Mouse (Mus musculus): Measurements from ENCODE around the gene Afg1l.

DNA sequence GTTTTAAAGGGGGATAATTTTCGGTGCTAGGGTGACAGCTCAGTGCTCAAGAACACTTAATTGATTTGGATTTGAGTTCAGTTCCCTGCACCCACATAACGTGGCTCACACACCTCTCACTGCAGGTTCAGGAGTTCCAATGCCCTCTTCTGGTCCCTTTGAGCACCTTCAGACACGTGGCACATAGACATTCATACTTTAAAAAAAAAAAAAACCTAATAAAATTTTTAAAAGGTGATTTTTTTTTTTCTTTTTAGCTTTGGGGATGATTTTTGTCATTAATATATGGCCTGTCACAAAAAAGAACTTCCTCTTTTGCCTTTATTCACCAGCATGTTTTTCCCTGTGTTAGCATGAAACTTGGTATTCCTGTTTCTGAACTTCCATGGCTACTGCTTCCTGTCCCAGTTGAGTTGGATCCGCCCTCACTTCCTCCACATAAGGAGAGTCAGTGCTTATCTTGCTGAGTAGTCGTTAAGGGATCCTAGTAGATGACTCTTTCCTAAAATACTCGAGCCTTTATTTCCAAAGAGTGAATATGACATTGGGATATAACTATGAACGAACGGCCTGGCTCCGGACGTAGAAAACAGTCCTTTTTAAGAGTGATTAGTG is 25.8 kb upstream of the Afg1l start:
- TF ChIP-seq POLR2A (IDR thresholded peaks at IDR 0.05; ENCODE audit: low read depth, low read length) (no peak), CTCF (conservative IDR thresholded peaks at IDR 0.05; ENCODE audit: insufficient read depth, insufficient read length, low read depth, low read length) (0 out of 2 replicates have a peak, but pooled peaks have one; percentile 14)

All from kidney, adult 2 months (tissue).